Mouse (Mus musculus) gonadal fat pad, adult 2 months (tissue): ENCODE results near the gene Alcam. TPM values are rescaled to one million over a fixed set of nuclear protein-coding genes. Genes with fewer than 3 reads are reported as not detected.
A peak's percentile ranks its signal among the peaks of the same experiment; 100 is the strongest.

ENCODE experiments used
- DNase-seq: peaks from one replicate; pipeline ENCODE4 v3.0.0-alpha.2; 2012; ENCODE audit warnings: low read depth
- polyA plus RNA-seq: library from polyadenylated mRNA; depleted of rRNA; stranded (reverse); fragments of >200 nt; gene quantifications from 2 replicates; pipeline ENCODE4 v1.2.3, GENCODE M21; 2012

The Alcam gene
- polyA plus RNA-seq, 1 experiment: 29.5 TPM

DNA sequence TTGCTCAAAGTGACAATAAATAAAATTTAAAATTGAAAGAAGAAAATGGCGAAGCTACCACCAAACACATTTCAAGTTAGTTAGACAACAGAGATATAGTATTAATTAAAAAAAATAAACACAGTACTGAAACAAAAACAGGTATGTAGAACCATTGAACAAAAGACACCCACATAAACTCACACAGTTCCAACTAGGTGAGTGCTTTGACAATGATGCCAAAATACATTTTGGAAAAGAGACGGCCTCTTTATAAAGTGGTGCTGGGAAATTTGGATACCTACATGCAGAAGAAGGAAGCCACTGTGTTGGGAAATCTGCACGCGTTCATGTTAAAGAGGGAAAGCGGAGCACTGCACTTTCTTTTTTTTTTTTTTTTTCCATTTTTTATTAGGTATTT is 85.4 kb downstream of the Alcam start:
- peak; percentile 91 for DNase-seq

DNA sequence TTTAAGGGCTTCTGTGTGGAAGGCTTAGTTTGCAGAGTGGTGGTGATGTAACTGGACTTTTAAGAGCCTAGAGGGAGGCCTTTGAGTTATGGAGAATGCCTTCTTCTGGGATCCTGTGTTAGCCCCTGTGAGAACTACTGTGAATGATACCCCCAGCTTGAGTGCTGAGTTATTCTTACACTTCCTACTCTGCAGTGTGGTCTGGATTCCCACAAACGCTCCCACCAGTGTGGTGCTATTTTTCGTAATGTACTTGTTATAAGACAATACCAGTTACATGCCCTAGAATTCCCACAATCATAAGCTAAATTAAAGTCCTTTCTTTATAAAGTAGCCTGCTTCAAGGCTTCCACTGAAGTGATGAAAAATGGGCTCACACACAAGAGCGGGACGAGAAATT is 87.0 kb downstream of the Alcam start:
- DNase-seq: no peak

- no peak for DNase-seq
These were observed 89.8 kb downstream of the Alcam start for GRCm38 (mm10) chr16:52363944-52364511.

DNA sequence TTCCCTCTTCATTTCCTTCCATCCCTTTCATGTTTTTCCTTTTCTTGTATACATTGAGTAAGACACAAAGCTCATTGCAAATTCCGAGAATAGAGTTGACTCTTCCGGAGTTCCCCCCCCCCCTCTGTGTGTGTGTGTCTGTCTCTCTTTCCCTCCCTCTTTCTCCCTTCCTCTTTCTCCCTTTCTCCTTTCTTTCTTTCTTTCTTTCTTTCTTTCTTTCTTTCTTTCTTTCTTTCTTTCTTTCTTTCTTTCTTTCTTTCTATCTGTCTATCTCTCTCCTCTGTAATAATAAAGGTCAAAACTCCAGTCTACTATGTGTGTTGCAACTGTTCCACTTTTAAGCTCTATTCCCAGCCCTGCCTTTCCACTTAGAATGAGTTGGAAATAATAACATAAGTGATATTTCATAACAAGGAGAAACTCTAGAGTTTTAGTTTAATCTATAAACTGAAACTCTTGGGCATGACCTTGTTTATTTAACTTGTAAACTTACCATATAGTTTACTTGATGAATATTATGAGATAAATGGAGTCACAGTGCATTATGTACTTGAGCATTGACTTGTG is 110.3 kb downstream of the Alcam start:
- DNase-seq: no peak

DNA sequence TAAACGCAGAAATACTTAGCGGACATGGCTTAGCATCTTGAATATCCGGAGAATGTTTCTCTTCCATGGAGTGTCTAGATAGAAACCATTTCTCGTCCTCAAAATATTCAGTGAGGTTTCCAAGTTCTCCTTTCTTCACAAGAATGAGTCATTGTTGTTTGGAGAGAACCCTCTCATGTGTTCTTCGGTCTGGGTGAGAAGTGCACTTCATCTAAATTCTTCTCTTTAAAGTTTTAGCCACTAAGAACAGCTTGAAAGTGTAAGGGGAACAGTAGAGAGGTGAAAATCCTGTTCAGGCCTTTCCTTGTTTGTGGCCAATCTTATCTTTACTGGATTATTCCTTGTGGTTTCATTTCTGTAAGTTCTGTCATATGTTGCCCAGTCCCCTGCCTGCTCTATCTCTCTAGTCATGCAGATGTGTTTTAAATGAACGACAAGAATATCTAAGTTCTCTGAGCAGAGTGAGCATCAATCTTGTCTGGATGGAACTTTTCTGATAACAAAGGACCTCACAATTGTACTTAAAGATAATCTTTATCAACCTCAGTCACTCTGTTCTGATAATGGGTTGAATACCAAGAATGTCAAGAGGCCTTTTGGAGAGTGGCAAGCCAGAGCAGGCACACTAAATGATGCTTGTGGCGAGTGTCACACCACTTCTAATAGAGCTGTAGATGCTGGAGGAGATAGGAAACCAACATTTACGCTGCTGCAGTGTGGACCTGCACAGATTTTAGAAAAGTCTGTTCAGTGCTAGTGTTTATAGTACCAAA is 111.0 kb downstream of the Alcam start:
- DNase-seq: no peak

GRCm38 (mm10) chr16:52334084-52334483 is 119.8 kb downstream of the Alcam start:
- no peak for DNase-seq

DNA sequence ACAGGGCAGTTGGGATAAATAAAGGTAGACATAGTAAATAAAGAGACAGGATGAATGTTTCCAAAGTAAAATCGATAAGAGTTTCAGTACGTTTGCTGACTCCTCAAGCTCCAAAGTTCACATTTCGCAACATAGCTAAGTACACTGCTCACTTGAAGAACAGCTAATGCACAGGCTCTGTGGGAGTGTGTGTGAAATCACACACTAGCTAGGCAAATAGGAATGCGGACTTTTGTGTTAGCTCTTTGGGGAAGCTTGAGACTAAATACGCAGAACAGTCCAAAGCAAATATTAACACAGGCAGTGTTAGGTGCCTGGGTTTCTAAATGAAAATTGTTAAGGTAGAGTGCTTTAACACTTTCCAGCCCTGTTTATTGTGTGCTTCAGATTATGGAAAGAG is 120.2 kb downstream of the Alcam start:
- DNase-seq: no peak

DNA sequence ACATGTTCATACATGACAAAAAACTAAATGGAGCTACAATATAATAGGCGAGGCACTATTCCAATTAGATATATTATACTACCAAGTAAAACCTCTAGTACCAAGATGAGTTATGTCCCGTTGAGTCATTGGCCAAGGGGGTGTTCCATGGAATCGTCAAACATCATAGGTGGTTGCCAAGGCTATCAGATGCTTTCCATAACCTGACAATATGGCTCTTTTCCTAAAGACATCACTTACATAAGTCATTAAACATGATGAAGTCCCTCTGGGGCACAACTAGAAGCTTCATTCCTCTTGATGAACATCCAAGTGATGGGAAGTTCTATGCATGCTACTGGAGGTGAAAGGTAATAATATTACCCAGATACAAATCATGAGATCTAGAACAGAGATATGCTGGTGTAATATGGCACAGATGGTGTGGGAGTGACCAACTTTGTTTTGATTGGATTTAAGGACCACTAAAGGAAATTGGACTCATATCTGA is 122.5 kb downstream of the Alcam start:
- DNase-seq: peak; percentile 91

DNA sequence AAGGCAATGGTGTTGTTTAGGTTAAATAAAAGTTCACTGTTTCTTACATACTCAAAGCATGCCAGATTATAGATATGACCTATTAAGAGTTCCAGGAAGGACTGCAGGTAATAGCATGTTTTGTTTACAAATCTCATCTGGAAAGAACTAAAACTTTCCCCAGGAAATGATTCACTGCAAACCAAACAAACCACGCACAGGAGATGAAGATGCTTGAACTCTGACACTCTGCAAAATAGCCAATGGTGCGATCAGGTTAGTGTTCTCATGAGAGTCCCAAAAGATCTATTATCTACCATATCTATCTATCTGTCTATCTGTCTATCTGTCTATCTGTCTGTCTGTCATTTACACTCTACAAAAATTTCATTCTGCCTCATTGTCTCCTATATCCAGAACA is 124.5 kb downstream of the Alcam start:
- DNase-seq: no peak

DNA sequence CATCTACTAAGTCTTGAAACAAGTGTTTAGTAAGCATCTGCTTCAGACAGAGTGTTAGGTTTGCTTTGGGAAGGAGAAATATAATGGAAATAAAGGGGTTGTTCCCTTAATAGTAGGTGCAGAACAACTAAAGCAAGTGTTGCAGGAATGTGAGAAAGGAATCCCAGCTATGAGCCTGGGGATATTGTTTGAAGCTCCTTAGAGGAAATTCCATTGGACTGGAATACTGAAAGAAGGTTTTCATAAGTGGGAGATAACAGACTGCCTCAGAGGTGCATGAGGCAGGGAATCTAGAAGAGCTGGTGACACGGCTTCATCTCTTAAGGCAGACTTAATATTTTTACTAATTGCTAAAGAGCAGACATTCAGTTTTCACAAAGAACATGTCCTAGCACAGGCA is 134.6 kb downstream of the Alcam start:
- no peak for DNase-seq

DNA sequence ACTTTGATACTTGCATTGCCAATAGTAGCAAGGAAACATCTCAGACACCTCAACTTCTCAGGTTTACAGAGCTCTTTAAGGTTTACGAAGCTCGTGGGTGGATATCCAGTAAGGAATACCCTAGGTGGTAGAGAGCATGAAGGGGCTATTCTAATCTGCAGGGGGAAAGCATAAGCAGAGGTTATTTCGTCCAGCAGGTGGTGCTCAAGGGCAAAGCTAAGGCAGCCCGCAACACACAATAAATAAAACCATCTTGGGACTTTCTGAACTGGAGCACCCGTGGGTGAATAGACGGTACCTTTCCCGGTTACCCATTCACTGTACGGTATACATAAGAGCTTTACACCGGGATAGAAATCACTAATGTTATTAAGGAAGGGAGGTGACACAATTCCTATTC is 142.8 kb downstream of the Alcam start:
- no peak for DNase-seq

DNA sequence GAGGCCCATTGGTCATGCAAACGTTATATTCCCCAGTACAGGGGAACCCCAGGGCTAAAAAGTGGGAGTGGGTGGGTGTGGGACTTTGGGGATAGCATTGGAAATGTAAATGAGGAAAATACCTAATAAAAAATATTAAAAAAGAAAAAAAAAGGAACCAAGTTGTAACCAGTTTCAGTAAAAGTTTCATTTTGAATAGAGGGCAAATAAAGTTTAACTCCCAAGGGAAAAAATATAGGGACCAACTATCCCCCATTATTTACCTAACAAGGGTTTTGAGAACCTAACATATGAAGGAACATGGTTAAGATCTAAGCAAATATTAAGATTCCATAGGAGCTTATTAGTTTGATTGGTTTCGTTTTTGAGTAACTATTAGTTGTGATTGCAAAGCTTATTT is 146.9 kb downstream of the Alcam start:
- no peak for DNase-seq

DNA sequence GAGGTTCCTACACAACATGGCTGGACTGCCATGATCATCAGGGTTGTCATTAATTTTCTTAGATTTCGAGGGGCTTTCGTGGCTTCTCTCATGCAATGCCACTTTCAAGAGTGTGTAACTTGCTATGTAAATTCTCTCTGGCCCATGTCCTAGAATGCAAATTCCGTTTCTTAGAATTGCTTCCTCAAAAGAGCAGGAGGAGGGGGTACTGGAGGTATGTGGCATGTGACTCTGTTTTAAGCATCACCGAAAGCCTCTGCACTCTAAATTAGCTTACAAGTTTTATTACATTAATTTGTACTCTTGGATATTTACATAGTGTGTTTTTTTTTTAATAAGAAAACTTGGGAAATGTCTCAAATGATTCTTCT is 150.4 kb downstream of the Alcam start:
- no peak for DNase-seq

DNA sequence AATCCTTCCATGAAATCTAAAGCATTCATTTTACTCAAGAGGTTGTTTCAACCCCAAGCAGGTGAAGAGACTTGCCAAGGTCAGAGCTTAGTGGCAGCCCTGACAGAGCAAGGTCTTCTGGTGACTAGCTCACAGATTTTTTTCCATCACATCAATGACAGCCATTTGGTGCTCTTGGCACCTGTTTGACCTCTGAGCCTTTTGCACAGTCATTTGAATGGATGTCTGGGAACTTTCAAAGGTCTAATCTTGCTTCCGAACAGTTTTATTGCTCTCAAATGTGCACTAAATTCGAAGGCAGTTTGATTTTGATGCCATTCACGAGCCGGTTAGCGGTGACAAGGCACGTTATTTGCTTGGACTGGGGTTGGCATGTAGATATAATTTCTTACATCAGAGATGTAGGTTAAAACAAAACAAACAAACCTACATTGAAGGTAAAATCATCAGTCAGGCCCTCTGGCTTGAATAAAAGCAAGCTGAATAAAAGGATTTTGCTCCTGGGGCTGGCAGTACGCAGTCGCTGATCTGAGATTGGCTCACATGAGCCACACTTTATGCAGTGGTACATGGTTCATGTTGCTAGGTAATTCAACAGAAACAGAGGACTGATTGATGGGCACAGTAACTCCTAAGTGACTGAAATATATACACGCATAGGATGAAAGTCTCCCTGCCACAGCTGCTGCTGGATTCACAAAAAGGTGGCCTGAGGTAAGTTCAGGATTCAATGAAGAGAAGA is 150.9 kb downstream of the Alcam start:
- DNase-seq: no peak

- DNase-seq: no peak
These were observed 152.1 kb downstream of the Alcam start for GRCm38 (mm10) chr16:52301730-52302129.

DNA sequence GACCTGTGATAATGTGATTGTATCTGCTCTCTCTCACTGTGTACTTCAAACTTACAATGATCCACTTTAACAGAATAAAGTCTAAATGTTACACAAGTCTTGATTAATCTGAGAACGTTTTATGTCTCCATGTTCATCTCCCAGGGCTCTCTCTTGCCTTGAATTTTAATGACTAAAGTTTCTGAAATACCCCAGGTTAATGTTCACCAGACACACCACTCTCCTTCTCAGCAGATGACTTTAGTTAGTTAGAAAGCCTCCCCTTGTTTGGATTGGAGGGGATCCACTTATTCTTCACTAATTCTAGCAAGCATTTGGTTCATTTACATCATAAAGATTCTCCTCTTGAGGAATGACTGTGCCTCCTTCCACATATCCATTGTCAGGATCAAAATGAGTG is 157.5 kb downstream of the Alcam start:
- DNase-seq: no peak

- DNase-seq: no peak
These were observed 158.3 kb downstream of the Alcam start for GRCm38 (mm10) chr16:52295535-52295934.

- DNase-seq: no peak
These were observed 161.3 kb downstream of the Alcam start for GRCm38 (mm10) chr16:52292440-52293048.

GRCm38 (mm10) chr16:52280186-52280585 is 173.7 kb downstream of the Alcam start:
- no peak for DNase-seq

DNA sequence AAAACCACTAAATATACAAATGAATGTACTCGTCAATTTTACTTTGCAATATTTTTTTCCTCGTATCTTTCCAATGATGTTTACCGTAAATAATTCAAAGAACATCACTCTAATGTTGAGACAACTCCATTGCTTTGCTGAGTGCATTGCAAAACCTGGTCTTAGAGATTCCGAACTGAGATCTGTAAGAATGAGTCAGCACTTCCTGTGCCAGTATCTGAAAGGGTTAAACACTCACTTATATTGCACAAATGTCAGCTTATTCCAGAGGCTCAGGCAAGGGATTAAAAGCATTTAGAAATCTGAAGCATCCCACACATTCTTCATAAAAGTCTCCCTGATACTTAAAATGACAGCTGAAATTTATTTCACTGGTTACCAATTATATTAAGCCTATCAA is 188.8 kb downstream of the Alcam start:
- peak; percentile 47 for DNase-seq

- no peak for DNase-seq
These were observed 190.1 kb downstream of the Alcam start for GRCm38 (mm10) chr16:52263751-52264150.

GRCm38 (mm10) chr16:52262582-52262981 is 191.3 kb downstream of the Alcam start:
- no peak for DNase-seq
